Mouse (Mus musculus) liver, embryonic 14.5 days (tissue): Measurements from ENCODE around the gene Egfem1.

Source experiments
- CTCF ChIP-seq: IDR thresholded peaks from 2 replicates; pipeline ENCODE4 v1.5.1; 2016; ENCODE audit warnings: antibody characterized with exemption, low read depth, control low read depth
- EP300 ChIP-seq: IDR thresholded peaks from 2 replicates; pipeline ENCODE4 v1.6.1; 2016; ENCODE audit warnings: antibody characterized with exemption, low read depth

DNA sequence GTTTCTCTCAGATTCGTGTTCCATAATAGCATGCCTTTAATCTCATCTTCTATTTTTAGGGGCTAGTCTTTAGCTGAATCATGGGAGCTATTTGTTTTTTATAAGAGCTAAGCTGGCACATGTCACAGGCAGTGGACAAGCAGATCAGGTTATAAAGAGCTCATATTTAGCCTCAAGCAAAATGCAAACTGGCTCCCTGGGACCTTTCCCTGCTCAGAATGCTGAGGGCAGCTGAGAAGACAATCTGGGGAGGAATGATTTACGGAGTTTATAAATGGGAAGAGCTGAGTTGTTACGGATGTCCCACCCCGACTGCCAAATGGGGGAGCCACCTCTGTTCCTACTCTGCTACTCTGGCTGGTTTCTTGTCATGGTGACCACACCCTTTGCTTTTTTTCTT is 153.7 kb downstream of the Egfem1 start:
- TF ChIP-seq CTCF (no peak), EP300 (no peak)
